Mouse (Mus musculus) brain, adult 2 months (tissue): ENCODE measurements around the gene Arl15.

Experiments
- DNase-seq: peaks from one replicate; pipeline ENCODE4 v3.0.0; 2011; ENCODE audit warnings: low read depth, low spot score

Arl15 gene

DNA sequence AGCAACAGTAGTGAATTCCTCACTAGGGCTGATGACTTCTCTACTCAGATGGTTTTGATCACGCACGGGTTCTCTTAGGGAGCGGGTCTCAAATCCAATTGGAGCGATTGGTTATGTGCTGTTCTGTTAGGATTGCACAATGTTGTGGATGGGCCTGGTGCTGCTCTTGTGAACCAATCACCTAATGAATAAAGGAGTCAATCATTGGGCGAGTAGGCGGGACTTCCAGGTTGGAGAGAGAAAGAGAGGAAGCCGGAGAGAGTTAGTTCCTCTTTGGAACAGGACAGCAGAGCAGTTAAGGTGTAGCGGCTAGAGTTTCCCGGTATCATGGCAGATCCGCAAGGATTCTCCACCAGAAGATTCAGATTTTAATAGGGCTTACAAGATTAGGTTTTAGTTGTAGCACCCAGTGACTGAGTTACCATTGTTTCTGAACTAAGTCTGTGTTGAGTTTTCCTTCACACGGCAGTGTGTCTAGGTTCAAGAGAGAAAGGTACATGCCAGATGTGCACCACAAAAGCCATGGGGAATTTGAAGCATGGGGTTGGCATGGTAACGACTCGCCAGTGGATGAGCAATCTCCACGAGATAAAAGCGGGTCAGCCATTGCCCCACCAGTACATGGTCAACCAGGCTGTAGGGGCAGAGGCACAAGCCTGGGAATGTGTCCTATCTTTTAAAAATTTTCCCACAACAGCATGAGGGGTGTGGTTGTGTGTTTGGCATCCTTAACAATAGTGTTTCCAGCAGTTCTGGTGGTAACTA, 408.7 kb downstream of the Arl15 start:
- no peak for DNase-seq
